Mouse (Mus musculus): Measurements from ENCODE around the gene Wdr74.
"Not testable (repeated sequence)": the region's sequence is repeated elsewhere in the genome, so short reads cannot be mapped to it uniquely, and the experiment has no call there.

Wdr74 gene

DNA sequence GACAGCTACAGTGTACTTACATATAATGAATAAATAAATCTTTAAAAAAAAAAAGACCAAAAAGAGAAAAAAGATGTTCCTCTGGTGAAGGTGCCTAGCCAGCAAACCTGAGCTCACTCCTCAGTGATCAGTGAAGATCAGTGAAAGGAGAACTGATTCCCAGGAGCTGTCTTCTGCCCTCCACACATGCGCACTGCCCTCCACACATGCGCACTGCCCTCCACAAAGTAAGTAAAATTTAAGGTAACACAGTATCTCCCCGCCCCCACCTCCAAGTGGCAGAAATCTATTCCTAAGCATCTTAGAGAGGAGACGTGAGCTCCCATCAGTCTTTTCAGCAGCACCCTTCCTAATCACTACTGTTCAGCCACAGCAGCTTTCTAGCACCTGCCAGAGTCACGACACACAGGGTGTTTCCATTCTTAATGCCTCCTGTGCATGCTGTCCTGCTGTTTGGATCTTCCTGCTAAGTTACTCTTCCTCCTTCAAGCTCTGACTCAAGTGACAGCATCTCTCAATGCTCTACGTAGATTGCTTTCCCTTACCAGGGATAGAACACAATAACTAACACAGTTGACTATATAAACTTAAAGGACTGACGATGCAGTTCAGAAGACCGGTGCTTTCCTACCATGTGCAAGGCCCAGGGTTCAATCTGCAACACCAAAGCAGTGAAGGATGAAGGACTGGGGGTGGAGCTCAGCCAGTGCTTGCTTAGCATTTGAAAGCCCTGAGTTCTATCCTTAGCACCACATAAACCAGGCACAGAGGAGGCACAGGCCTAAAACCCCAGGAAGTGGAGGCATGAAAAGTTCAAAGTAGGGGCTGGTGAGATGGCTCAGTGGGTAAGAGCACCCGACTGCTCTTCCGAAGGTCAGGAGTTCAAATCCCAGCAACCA is 19.5 kb upstream of the Wdr74 start:
- in situ Hi-C loops (cut with MboI, MseI): no loop called here

DNA sequence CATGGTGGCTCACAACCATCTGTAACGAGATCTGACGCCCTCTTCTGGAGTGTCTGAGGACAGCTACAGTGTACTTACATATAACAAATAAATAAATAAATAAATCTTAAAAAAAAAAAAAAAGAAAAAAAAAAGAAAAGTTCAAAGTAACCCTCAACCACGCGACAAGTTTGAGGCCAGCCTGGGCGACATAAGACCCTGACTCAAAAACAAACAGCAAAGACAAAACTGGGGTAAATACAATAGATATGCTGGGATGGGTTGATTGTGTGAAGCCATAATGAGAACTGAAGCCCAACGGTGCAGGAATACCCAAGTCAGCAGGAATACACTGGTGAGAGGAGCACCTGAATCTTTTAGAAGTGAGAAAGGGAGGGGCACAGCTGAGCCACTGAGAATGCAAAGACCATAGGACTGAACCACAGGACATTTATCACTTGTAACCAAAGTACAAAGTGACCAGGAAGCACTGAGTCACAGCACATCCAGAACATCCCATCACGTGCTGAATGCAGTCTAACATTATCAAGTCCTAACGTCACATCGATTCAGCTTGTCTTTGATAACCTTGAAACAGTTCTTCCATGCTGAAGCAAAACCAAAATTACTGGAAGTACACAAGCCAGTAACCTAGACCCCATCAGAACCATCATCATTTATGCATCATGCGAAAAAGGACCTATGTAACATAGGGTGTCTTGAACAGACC is 18.7 kb upstream of the Wdr74 start:
- in situ Hi-C loops (cut with MboI, MseI): no loop called here

DNA sequence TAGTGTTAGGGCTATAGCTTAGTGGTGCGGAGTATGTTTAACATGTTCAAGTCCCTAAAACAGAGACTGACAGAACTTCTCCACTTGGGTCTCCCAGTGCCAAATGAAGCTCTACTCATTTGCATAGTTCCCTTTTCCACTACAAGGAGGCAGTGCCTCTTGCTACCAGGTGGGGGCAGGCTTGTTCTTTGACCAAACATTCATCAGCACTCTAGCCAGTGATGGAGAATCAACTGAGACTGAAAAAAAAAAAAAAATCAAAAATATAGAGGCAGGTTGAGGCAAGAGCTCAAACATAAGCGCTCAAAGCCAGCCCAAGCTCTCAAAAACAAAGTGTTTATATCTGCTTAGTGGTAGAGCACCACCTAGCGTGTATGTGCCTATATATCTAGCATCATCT is 17.3 kb upstream of the Wdr74 start:
- in situ Hi-C loops (cut with MboI, MseI): no loop called here

DNA sequence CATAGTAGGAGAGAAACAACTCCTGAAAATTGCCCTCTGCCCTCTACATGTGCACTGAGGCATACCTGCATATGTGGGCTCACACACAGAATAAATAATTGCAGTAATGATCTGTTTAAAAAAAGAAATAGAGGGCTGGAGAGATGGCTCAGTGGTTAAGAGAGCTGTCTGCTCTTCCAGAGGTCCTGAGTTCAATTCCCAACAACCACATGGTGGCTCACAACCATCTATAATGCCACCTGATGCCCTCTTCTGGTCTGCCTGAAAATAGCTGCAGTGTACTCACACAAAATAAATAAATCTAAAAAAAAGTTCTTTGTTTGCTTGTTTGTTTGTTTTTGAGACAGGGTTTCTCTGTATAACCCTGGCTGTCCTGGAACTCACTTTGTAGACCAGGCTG is 16.6 kb upstream of the Wdr74 start:
- in situ Hi-C loops (cut with MboI, MseI): not testable (repeated sequence)

DNA sequence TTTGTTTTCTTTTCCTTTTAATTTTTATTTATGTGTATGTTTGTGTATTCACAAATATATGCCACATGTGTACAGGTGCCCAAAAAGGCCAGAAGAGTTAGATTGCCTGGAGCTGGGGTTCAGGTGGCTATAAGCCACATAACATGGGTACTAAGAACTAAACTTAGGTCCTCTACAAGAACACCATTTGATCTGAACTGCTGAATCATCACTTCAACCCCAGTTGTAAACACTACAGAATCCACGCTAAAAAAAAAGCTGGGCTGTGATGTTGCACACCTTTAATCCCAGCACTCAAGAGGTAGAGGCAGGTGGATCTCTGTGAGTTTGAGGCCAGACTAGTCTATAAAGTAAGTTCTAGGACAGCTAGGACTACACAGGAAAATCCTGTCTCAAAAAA is 14.2 kb upstream of the Wdr74 start:
- in situ Hi-C loops (cut with MboI, MseI): no loop called here

DNA sequence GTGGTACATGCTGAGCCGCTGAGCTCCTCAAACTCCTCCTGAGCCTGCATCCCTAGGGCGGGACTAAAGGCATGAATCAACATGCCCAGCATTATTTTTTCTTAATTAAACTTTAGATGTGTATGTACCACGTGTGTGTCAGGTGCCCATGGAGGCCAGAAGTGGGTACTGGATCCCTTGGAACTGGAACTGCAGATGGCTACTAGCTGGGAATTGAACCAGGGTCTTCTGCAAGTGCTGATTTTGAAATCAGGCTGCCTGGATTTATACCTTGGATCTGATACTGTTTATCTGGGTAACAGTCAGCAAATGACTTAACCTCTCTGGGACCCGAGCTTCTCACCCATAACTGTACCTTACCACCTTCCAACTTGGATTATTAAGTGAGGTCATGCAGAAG is 13.6 kb upstream of the Wdr74 start:
- in situ Hi-C loops (cut with MboI, MseI): no loop called here

DNA sequence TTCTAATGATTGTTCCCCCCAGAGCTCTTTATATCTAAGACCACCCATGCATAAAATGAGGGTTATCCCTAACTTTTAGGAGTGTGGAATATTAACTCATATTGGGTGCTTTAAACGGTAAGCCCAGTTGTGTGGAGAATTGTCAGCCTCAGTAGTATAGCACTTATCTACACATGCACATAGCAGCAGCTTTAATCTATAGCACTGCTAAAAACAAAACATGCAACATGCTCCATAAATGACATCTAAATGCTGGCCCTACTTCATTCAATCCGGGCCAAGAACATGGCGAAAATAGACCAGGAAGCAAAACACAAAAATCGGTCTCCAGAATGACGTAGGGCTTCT is 13.1 kb upstream of the Wdr74 start:
- in situ Hi-C loops (cut with MboI, MseI): no loop called here

DNA sequence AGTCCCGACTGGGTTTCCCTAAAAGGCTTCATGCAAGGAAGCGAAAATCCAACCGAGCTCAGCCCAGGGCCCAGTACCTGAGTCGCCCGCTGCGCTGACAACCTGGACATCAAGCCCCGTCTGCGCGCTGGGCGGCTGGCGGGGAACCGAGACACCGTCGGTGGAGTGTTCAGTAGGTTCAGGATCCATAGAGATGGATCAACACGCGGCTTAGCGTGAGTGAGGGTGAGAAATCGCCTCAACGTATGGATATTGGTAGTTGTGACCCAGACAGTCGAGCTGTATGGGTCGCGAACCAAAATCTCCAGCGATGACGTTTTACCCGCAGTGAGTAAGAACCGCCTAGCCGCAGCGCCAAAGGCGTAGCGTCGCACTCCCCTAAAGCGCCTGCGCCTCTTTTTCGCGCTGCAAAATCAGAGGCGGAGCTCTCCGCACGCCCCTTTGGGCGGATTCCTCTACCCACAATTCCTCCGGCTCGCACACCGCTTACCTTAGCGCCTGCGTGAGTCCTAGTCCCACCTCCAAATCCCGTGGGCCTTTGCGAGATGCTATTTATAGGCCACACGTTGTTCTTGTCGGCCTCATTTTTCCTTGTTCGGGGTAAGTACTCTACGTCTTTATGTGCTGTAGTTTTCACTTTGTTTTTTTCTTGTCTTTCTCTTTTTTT is 12.6 kb upstream of the Wdr74 start, which contains the start of gene Slc3a2:
Gene Slc3a2 (minus strand): TSS at position 463 of the 667 bp plus-strand sequence.
- in situ Hi-C loops (cut with MboI, MseI): no loop called here

DNA sequence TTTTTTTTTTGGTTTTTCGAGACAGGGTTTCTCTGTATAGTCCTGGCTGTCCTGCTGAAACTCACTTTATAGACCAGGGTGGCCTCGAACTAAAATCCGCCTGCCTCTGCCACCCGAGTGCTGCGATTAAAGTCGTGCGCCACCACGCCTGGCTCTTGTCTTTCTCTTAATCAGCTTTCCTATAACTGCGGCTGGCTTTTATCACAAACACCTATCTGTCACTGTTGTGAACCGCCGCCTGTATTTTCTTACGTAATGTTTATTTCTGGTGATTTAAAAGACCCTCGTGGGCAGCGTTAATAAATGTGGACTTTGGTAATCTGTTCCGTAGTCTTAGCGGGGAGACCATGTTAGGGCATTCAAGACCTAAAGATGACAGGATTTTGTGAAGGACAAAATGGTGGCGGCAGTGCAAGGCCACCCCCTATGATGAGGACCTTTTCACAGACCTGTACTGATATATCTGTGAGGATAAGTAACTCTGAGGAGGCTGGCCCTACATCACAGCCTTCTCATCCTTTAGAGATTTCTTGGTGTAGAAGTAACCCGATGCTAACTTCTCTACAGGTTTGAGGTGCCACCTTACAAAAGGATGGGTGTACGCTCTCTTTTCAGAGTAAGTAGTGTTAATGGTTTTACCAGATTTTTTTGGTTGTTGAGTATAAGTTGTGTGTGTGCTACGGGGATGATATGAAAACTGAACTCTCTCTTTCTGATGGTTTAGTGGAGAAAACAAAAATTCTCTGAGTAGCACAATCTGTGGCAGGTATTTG is 11.9 kb upstream of the Wdr74 start:
- in situ Hi-C loops (cut with MboI, MseI): no loop called here

DNA sequence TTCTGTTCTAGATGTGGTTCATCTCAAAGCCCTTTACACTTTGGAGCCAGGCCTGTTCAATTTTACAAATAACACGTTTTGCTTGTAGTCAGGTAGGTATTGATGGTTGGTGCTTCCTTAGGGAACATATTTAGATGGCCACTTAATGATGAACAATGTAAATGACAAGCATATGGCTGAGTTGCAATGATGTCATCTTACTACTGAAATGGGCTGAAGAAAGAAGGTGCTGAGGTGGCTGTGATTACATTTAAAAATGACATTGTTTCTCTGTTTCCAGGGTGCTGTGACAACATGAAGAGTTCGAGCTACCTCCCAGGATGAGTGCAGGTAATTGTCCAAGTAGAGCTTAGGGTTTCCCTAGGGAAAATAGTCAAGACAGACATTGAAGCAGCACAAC is 11.2 kb upstream of the Wdr74 start:
- in situ Hi-C loops (cut with MboI, MseI): no loop called here

DNA sequence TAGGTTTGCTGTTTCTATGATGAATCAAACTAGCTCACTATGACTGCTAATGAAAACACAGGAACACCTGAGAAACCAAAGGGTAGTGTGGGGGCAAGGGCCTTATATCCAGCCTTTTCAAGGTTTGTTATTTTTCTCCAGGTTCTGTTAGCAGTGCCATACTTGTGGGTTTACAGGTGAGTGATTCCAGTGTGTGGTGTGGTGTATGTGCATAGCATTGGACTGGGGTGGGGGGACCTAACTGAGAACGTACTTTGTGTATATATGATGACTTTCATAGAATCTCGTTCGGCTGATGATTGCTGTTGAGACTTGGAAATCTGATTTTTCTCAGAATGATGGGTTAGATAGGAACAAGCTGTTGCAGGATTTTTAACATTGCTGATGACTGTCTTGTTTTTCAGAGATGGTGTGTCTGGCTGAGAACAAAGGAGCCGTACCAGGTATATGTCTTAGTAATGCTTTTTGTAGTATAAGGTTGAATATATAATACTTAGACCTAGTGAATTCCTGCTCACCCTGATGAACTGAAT is 10.5 kb upstream of the Wdr74 start:
- in situ Hi-C loops (cut with MboI, MseI): no loop called here

DNA sequence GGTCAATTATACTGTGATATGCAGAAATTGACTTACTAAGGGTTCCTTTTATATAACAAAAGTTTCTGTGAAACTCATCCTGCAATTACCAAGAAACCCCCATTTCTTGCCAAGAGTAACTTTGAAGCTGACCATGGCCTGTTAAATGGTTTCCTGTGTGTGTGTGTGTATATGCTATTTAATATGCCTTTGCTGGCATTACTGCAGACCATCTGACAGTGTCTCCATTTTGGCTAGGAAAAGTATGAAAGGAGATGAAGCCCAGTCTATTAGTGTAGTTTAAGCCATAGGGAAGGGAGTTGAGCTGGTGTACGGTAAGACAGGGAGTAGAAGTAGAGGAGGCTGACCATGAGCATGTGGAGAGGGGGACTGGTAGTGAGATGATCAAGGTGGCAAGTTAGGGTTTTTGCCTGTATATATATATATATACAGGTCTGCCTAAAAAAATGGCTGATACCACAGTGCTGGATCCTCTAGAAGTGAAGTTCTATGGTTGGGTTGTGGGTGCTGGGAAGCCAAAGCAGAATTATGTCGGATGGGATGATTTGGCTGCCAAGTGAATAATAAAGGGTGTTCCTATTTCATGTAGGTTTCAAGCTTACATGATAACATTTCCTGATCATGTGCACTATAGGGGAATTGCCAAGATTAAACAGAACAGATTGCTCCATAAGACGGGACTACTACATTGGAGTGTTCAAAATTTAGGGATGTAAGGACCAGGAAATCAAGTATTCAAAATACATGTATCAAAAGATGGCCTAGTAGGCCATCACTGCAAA is 8.8 kb upstream of the Wdr74 start:
- in situ Hi-C loops (cut with MboI, MseI): no loop called here

DNA sequence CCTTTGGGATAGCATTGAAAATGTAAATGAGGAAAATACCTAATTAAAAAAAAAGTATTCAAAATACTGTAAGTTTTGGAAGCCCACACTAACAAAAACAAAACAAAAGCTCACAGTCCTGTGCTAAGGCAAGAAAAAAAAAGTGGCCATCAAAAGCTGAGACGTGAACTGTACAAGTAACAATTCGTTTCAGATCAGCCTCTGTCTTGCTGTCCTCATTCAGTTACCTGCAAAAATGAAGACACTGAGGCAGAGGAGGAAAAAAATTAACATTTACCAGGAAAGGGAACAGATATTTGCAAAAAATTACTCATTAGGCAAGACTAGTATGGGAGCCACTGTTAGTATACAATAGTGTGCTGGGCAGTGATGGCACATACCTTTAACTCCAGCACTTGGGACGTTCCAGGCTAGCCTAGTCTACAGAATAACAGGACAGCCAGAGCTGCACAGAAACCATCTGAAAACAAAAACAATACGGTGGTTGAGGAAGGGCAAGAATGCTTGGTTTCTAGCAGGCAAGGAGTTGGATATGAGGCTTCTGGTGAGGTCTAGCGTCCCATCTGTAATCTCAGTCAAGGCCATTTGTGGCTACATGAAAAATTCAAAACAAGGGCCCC is 8.0 kb upstream of the Wdr74 start:
- in situ Hi-C loops (cut with MboI, MseI): no loop called here

DNA sequence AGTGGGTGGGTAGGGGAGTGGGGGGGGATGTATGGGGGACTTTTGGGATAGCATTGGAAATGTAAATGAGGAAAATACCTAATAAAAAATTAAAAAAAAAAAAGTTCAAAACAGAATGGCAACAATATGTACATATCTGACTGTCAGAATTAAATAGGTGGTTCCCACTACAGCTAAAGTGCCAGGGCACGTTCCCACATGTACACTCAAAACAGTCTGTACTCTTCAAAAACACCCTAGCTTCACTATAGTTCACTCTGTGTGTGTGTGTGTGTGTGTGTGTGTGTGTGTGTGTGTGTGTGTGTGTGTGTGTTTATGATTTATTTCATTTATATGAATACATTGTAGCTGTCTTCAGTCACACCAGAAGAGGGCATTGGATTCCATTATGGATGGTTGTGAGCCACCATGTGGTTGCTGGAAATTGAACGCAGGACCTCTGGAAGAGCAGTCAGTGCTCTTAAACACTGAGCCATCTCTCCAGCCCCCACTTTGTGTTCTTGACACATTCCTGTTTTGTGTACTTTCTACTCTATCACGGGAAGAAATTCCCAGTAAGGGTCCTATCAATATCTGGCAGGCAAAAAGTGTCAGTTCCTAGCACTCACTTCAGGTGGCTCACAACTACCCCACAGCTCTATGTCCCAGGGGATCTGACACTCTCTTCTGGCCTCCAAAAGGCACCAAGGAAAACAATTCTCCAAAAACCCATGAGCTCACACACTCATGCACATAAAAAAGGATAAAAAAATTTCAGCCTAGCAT is 7.1 kb upstream of the Wdr74 start:
- in situ Hi-C loops (cut with MboI, MseI): not testable (repeated sequence)

DNA sequence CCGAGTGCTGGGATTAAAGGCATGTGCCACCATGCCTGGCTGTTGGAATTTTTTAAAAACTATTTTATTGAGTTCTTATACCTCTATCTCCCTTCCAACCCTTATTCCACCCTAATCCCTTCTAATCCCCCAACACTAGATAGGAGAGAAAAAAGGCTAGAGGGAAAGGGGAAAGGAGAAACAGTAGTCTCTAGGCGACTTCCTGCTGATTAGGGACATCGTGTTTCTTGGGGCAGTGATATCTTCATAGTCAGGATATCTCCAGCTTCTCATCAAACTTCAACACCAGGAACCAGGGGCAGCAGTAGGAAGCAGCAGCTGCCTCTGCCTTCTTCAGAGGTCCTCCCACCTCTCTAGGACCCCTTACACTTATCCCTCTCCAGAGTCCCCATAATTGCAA is 1.3 kb upstream of the Wdr74 start:
- in situ Hi-C loops (cut with MboI, MseI): no loop called here

DNA sequence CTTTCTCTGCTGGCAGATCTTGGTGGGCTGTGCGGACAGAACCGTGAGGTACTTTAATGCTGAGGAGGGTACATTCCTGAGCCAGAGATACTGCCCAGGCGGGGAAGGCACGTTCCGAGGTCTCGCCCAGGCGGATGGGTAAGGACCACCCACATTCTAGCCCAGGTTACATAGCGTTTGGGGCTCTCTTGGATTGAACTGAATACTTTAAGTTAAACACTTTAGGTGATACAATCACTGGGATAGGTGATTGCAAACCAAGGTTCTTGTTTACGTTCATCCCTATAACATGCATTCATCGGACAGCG is 487 bp downstream of the Wdr74 start:
- in situ Hi-C loops (cut with MboI, MseI): loop anchor here (5.0 kb wide), 1 partner anchor 331 kb away; no protein-coding TSS in a partner anchor

DNA sequence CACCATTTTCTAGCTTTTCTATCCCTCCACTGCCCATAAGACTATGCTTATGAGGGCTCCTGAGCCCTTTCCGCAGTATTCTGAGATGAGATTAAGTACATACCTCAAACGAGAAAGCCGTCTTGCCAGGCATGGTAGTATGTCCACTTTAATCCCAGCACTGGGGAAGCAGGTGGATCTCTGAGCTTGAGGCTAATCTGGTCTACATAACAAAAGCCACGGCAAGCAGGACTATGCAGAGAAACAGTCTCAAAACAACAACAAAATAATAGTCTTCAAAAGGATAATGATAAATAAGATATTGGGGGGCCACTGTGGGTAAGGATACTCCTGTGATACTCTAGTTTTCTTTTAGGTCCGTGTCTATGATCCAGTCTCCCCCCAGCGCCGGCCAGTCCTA is 3.3 kb downstream of the Wdr74 start:
- in situ Hi-C loops (cut with MboI, MseI): loop anchor here (5.0 kb wide), 1 partner anchor 328 kb away; no protein-coding TSS in a partner anchor

DNA sequence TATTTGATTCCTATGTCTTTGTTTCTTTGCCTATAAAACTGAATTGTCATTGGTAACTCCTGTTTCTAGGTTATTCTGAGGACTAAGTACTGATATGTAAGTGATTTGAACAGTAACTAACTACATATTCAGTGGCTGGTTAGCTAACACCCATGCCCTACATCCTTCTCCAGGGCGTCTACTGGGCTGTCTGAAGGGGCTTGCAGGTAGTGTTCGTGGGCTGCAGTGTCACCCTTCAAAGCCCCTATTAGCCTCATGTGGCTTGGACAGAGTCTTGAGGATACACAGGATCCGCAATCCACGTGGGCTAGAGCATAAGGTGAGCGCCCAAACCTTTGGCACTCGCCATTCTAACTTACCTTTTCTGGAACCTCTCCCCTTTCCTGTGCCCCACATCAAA is 4.0 kb downstream of the Wdr74 start:
- in situ Hi-C loops (cut with MboI, MseI): loop anchor here (5.0 kb wide), 1 partner anchor 328 kb away; no protein-coding TSS in a partner anchor

DNA sequence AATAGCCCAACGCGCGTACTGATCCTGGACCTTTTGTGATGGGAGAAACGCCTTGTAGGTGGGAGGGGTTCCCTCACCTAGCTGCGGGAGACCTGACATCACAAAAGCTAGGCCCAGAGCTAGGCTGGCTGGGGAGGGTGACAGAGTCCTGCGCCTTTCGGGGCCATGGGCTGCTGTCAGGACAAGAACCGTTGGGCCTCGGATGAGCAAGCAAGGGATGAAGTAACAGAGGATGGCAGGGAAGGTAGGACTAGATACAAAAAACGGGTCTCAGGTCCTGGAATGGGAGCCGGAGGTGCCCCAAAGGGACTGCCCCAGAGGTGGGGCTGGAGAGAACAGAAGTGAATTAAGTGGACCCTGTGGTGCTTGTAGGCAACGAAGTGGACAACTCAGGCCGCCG is 5.0 kb downstream of the Wdr74 start, which contains the start of gene 1700092M07Rik:
Gene 1700092M07Rik (plus strand): TSS at position 116 of the 400 bp plus-strand sequence.
- in situ Hi-C loops (cut with MboI, MseI): no loop called here
